Mouse (Mus musculus): Measurements from ENCODE around the gene Olfr1441. TPM values are rescaled to one million over a fixed set of nuclear protein-coding genes. Genes with fewer than 3 reads are reported as not detected.

Olfr1441 gene
- polyA plus RNA-seq, 1 experiment: not detected

- H3K4me3 ChIP-seq (ENCODE audit: extremely low read depth, insufficient read depth, insufficient read length): no peak overlapping the region
- no peaks in the 10 kb centered on the region for H3K36me3 ChIP-seq (ENCODE audit: control insufficient read depth, insufficient read depth, low read length)
- TF ChIP-seq CTCF (IDR thresholded peaks at IDR 0.05; ENCODE audit: extremely low read depth, insufficient read depth, insufficient read length, insufficient replicate concordance): no peak
- no peak for TF ChIP-seq POLR2A (IDR thresholded peaks at IDR 0.05; ENCODE audit: low read depth, low read length)
- no peaks in the 10 kb centered on the region for H3K27me3 ChIP-seq (ENCODE audit: control insufficient read depth, insufficient read depth, low read length)
- DNase-seq (ENCODE audit: low read depth in 1 of 2, low spot score in 2 of 2): peak in 1 of 2 experiments; percentile 31
- no peak overlapping the region for H3K27ac ChIP-seq (ENCODE audit: insufficient read depth, low read length)
- H3K4me1 ChIP-seq (ENCODE audit: control insufficient read depth, insufficient read depth, insufficient read length): peaks cover 3% of the 10 kb centered on the region; the same call in 1 of the 2 replicates
- WGBS: 81% methylated on average over 5 of the region's 5 CpGs
These were observed 50.2 kb downstream of the Olfr1441 start for GRCm38 (mm10) chr19:12467436-12467835.

DNA sequence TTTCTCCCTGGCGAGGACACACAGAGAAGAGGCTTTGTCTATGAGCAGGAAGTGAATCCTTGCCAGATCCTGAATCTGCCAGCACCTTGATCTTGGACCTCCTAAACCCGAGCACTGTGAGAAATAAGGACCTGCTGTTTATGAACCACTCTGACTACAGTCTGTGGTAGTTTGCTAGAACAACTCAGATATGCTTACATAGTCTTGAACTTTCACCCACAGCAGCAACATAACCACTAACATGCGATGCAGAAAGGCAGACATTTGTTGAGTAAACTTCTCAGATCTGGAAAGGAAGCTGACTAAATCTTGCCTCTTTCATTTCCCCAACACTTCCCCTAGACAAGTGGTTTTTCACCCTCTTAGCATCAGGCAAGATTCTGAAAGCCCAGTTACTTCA is 54.6 kb downstream of the Olfr1441 start:
- no peaks in the 10 kb centered on the region for H3K36me3 ChIP-seq (ENCODE audit: control insufficient read depth, insufficient read depth, low read length)
- H3K4me1 ChIP-seq (ENCODE audit: control insufficient read depth, insufficient read depth, insufficient read length): peaks cover 26% of the 10 kb centered on the region; the same call in 1 of the 2 replicates
- DNase-seq (ENCODE audit: low read depth in 1 of 2, low spot score in 2 of 2): no peak
- H3K27me3 ChIP-seq (ENCODE audit: control insufficient read depth, insufficient read depth, low read length): no peaks in the 10 kb centered on the region
- no peak overlapping the region for H3K4me3 ChIP-seq (ENCODE audit: extremely low read depth, insufficient read depth, insufficient read length)
- 36% methylated on average over 3 of the region's 3 CpGs for WGBS
- TF ChIP-seq CTCF (IDR thresholded peaks at IDR 0.05; ENCODE audit: extremely low read depth, insufficient read depth, insufficient read length, insufficient replicate concordance): no peak
- no peak for TF ChIP-seq POLR2A (IDR thresholded peaks at IDR 0.05; ENCODE audit: low read depth, low read length)
- H3K27ac ChIP-seq (ENCODE audit: insufficient read depth, low read length): peak overlapping the region; percentile 71

DNA sequence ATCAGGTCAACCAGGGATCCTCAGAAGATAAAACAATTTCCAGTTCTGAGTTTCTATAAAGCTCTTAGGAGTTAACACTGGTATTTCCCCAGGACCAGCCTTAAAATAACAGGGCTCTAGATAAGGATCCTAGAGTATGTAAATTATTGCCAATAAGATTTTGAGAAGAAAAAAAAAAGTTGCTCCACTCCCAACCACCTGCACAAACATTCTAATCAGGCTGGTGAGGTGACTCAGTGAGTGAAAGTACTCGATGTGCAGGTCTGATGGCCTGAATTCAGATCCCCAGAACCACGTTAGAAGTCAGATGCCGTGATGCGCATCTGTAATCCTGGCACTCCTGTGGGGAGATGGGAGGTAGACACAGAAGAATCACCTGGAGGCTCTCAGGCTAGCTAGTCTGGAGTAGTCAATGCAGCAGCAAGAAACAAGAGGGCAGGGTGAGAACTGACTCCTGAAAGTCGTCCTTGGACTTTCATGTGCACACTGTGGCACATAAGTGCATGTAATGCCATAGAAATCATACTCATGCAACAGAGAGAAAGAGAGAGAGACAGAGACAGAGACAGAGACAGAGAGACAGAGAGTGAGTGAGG is 55.2 kb downstream of the Olfr1441 start:
- TF ChIP-seq POLR2A (IDR thresholded peaks at IDR 0.05; ENCODE audit: low read depth, low read length) (no peak), CTCF (IDR thresholded peaks at IDR 0.05; ENCODE audit: extremely low read depth, insufficient read depth, insufficient read length, insufficient replicate concordance) (no peak)
- H3K27ac ChIP-seq (ENCODE audit: insufficient read depth, low read length): peak overlapping the region; percentile 14
- no peak for DNase-seq (ENCODE audit: low read depth in 1 of 2, low spot score in 2 of 2)
- peaks cover 28% of the 10 kb centered on the region; the same call in 1 of the 2 replicates for H3K4me1 ChIP-seq (ENCODE audit: control insufficient read depth, insufficient read depth, insufficient read length)
- H3K4me3 ChIP-seq (ENCODE audit: extremely low read depth, insufficient read depth, insufficient read length): no peak overlapping the region
- no peaks in the 10 kb centered on the region for H3K27me3 ChIP-seq (ENCODE audit: control insufficient read depth, insufficient read depth, low read length)
- no peaks in the 10 kb centered on the region for H3K36me3 ChIP-seq (ENCODE audit: control insufficient read depth, insufficient read depth, low read length)
- 67% methylated on average over 5 of the region's 5 CpGs for WGBS

Other genes starting within 250 kb of the Olfr1441 start
- not detected in 2 replicates for gene Olfr1555-ps1, start 247.3 kb upstream of the Olfr1441 start, polyA plus RNA-seq (2012; rRNA removed)
- not detected in 2 replicates for gene Olfr1431, start 216.8 kb upstream of the Olfr1441 start, polyA plus RNA-seq (2012; rRNA removed)
- not detected in 2 replicates for gene Olfr1432, start 184.8 kb upstream of the Olfr1441 start, polyA plus RNA-seq (2012; rRNA removed)
- gene Olfr262, start 175.8 kb upstream of the Olfr1441 start, polyA plus RNA-seq (2012; rRNA removed): not detected in 2 replicates
- not detected in 2 replicates for gene Olfr235, start 156.4 kb upstream of the Olfr1441 start, polyA plus RNA-seq (2012; rRNA removed)
- gene Olfr1434, start 137.6 kb upstream of the Olfr1441 start, polyA plus RNA-seq (2012; rRNA removed): not detected in 2 replicates
- gene Olfr1436, start 118.3 kb upstream of the Olfr1441 start, polyA plus RNA-seq (2012; rRNA removed): not detected in 2 replicates
- not detected in 2 replicates for gene Olfr1437, start 92.3 kb upstream of the Olfr1441 start, polyA plus RNA-seq (2012; rRNA removed)
- gene Olfr1438-ps1, start 81.5 kb upstream of the Olfr1441 start, polyA plus RNA-seq (2012; rRNA removed): not detected in 2 replicates
- not detected in 2 replicates for gene Olfr1440, start 30.2 kb upstream of the Olfr1441 start, polyA plus RNA-seq (2012; rRNA removed)
- gene Pfpl, start 10.5 kb downstream of the Olfr1441 start, polyA plus RNA-seq (2012; rRNA removed): not detected in 2 replicates
- 30.5 and 41.7 TPM in 2 replicates for gene Mpeg1, start 43.3 kb downstream of the Olfr1441 start, polyA plus RNA-seq (2012; rRNA removed)
- 4.3 TPM in 2 replicates for gene Dtx4, start 84.0 kb downstream of the Olfr1441 start, polyA plus RNA-seq (2012; rRNA removed)
- 4.9 and 6.4 TPM in 2 replicates for gene Fam111a, start 128.3 kb downstream of the Olfr1441 start, polyA plus RNA-seq (2012; rRNA removed)
- not detected in 2 replicates for gene Gm4952, start 182.5 kb downstream of the Olfr1441 start, polyA plus RNA-seq (2012; rRNA removed)
- gene Glyat, start 215.9 kb downstream of the Olfr1441 start, polyA plus RNA-seq (2012; rRNA removed): not detected in 2 replicates

All from spleen, adult 2 months (tissue).